Mouse (Mus musculus): ENCODE data around the gene Ehd4. TPM values are rescaled to one million over a fixed set of nuclear protein-coding genes. Genes with fewer than 3 reads are reported as not detected.
A peak's percentile ranks its signal among the peaks of the same experiment; 100 is the strongest.

The Ehd4 gene
- polyA plus RNA-seq, 1 experiment from 2014 or later = 59.7 TPM

DNA sequence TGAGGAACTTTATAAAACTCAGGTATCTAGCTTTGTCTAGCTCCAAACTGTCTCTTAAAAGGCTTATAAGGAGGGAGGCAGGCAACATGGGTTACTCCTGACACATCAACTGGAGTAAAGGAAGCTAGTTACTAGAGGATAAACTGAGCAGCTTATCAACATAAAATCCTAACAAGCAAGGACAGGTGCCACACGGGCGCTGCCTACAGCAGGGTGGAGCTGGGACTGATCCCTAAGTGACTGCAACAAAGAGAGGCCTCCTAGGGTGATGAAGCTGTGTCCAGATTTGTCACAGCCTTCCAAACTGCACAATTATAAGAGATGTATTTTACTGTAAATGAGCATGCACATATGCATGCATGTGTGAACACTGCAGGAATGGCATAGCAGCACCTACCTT lies 47.0 kb downstream of the Ehd4 start:
- 64% methylated on average over 2 of the region's 2 CpGs for WGBS
- Histone ChIP-seq H3K9me3 (replicated peaks) (no peaks in the 10 kb centered on the region), H3K9ac (no peak overlapping the region), H3K27ac (replicated peaks) (no peak overlapping the region), H3K4me3 (replicated peaks) (no peak overlapping the region), H3K27me3 (no peaks in the 10 kb centered on the region), H3K36me3 (no peaks in the 10 kb centered on the region), H3K4me1 (peaks cover 11% of the 10 kb centered on the region; the same call in 1 of the 2 replicates), H3K4me2 (replicated peaks) (no peak overlapping the region)
- no peak for ATAC-seq (ENCODE audit: insufficient number of reproducible peaks, low FRiP score, low TSS enrichment, low read depth)

DNA sequence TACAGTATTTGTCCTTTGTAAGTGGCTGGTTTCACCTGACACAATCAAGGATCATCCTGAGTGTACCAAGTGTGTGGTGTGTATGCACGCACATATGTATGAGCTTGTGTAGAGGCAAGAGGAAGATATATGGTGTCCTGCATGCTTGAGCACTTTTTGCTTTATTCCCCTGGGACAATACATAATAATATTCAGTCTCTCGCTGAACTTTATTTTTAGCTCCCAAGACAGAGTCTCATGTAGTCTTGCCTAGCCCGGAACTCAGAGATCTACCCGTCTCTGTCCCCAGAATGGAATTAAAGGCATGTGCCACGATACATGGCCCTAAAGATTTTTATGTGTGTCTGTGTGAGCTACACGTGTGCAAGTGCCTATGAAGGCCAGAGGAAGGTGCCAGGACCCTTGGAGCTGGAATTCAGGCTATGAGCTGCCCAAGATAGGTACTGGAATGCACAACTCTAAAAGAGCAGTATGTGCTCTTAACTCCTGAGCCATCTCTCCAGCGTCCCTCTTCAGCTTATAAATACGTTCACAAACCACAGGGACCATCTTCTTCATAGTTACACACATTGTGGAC lies 47.9 kb downstream of the Ehd4 start:
- no peaks in the 10 kb centered on the region for H3K27me3 ChIP-seq
- no peaks in the 10 kb centered on the region for H3K9me3 ChIP-seq (replicated peaks)
- 0 out of 2 replicates have a peak, but pooled peaks cover 3% of the 10 kb centered on the region for H3K36me3 ChIP-seq
- H3K9ac ChIP-seq = no peak overlapping the region
- H3K4me1 ChIP-seq = peaks cover 8% of the 10 kb centered on the region; the same call in 1 of the 2 replicates
- no peak for ATAC-seq (ENCODE audit: insufficient number of reproducible peaks, low FRiP score, low TSS enrichment, low read depth)
- no peak overlapping the region for H3K4me2 ChIP-seq (replicated peaks)
- H3K27ac ChIP-seq (replicated peaks) = no peak overlapping the region
- WGBS = 78% methylated on average over 8 of the region's 8 CpGs
- no peak overlapping the region for H3K4me3 ChIP-seq (replicated peaks)

DNA sequence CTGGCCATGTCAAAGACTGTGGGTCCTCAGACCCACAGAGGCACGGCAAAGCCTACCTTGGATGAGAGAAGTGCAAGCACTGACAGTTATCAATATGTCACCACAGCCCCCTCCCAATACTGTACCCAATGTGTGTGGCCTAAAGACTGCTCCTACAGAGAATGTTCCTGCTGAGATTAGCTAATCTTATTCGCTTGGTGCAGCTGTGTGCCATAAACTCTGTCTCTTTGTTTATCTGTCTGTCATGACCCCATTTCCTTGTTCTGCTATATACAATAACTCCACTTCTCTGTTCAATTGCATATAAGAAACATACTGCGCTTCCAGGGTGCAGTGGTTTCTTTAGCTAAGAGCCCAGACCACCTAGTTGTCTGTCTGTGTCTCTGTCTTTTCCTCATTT lies 48.5 kb downstream of the Ehd4 start:
- Histone ChIP-seq H3K4me1 (peaks cover 1% of the 10 kb centered on the region; the same call in 1 of the 2 replicates), H3K27ac (replicated peaks) (no peak overlapping the region), H3K36me3 (0 out of 2 replicates have a peak, but pooled peaks cover 3% of the 10 kb centered on the region), H3K9me3 (replicated peaks) (no peaks in the 10 kb centered on the region), H3K4me3 (replicated peaks) (no peak overlapping the region), H3K4me2 (replicated peaks) (no peak overlapping the region), H3K27me3 (no peaks in the 10 kb centered on the region), H3K9ac (no peak overlapping the region)
- WGBS = 76% methylated on average over 3 of the region's 3 CpGs
- ATAC-seq (ENCODE audit: insufficient number of reproducible peaks, low FRiP score, low TSS enrichment, low read depth) = no peak

DNA sequence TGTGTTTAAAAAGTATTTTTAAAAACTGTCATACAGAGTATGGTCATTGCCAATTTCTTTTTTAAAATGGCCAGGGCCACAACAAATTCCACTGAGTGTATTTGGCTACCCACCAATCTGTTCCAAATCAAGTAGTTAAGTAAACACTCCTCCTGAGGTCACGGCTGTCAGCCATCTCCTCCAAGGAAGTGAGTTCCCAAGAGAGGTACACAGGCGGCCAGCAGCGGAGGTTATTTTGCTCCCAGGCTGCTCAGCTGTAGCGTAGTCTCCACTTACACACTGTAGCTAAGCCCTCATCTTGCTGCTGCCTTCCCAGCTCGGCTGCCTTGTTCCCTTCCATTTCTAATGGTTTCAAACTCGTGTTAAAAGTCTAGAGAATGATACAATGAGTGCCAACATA lies 51.5 kb downstream of the Ehd4 start:
- Histone ChIP-seq H3K4me1 (0 out of 2 replicates have a peak, but pooled peaks cover 5% of the 10 kb centered on the region), H3K36me3 (0 out of 2 replicates have a peak, but pooled peaks cover 3% of the 10 kb centered on the region), H3K9me3 (replicated peaks) (no peaks in the 10 kb centered on the region), H3K27ac (replicated peaks) (no peak overlapping the region), H3K4me3 (replicated peaks) (no peak overlapping the region), H3K4me2 (replicated peaks) (no peak overlapping the region), H3K27me3 (no peaks in the 10 kb centered on the region), H3K9ac (no peak overlapping the region)
- WGBS = 23% methylated on average over 6 of the region's 6 CpGs
- ATAC-seq (ENCODE audit: insufficient number of reproducible peaks, low FRiP score, low TSS enrichment, low read depth) = 0 out of 2 replicates have a peak, but pooled peaks have one; percentile 43

DNA sequence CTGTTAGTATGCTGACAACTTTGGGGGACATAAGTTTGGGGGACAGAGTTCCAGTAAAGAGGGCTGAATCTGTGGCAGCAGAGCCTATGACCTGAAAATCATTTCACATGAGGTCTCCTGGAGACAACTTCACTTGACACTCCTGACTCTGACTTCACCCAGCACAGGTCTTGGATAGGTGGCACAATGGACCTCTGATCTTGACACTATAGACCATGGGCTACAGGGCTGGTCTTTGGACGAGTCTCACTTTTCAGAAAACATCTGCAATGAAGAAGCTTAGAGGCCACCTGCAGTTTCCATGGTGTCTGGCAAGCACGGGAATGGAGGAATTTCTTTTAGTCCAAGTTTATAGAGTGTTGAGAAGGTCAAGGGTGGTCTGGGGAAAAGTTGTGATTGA lies 52.0 kb downstream of the Ehd4 start:
- no peak overlapping the region for H3K9ac ChIP-seq
- no peak overlapping the region for H3K4me3 ChIP-seq (replicated peaks)
- no peak for ATAC-seq (ENCODE audit: insufficient number of reproducible peaks, low FRiP score, low TSS enrichment, low read depth)
- H3K9me3 ChIP-seq (replicated peaks) = no peaks in the 10 kb centered on the region
- no peak overlapping the region for H3K27ac ChIP-seq (replicated peaks)
- 0 out of 2 replicates have a peak, but pooled peaks cover 6% of the 10 kb centered on the region for H3K4me1 ChIP-seq
- no peak overlapping the region for H3K4me2 ChIP-seq (replicated peaks)
- WGBS = 49% methylated on average over 2 of the region's 2 CpGs
- 0 out of 2 replicates have a peak, but pooled peaks cover 3% of the 10 kb centered on the region for H3K36me3 ChIP-seq
- H3K27me3 ChIP-seq = no peaks in the 10 kb centered on the region

DNA sequence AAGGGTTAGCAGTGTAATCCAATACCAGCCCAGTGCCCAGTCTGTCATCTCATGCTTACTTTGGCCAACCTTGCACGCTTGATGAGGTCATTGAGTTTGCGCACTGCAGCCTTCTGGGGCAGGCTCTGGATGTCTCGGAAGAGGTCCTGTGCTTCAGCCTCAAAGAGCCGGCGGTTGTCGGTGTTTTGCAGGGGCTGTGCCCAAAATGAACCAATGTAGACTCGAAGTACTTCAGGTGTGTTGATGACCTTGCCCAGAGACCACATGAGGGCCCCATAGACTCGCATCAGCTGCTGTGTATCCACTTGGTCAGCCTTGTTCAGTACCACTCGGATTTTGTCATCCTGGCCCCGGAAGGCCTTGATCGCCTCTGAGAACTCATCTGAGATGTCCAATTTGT lies 52.4 kb downstream of the Ehd4 start:
- no peaks in the 10 kb centered on the region for H3K9me3 ChIP-seq (replicated peaks)
- no peak overlapping the region for H3K27ac ChIP-seq (replicated peaks)
- no peak overlapping the region for H3K9ac ChIP-seq
- ATAC-seq (ENCODE audit: insufficient number of reproducible peaks, low FRiP score, low TSS enrichment, low read depth) = no peak
- 0 out of 2 replicates have a peak, but pooled peaks cover 6% of the 10 kb centered on the region for H3K4me1 ChIP-seq
- no peaks in the 10 kb centered on the region for H3K27me3 ChIP-seq
- H3K4me3 ChIP-seq (replicated peaks) = no peak overlapping the region
- 0 out of 2 replicates have a peak, but pooled peaks cover 3% of the 10 kb centered on the region for H3K36me3 ChIP-seq
- H3K4me2 ChIP-seq (replicated peaks) = no peak overlapping the region
- 91% methylated on average over 11 of the region's 11 CpGs for WGBS

DNA sequence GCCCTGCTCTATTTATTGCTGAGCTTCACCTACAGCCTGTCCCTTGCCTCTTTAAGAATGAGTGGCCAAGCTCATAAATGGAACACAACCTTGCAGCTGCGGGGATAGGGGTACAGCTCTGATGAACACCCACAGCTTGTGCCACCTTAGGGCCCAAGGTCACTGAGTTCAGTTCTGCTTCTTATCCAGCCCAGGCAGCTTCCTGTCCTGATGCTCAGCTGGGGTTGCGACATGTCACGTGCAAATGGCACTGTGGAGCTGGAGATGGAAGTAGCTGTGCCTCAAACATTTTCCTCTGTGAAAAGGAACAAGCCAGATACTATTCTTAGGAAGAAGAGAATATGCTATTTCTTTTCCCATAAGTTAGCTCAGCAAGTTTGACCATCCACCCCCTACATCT lies 54.5 kb downstream of the Ehd4 start:
- 0 out of 2 replicates have a peak, but pooled peaks cover 3% of the 10 kb centered on the region for H3K36me3 ChIP-seq
- H3K27ac ChIP-seq (replicated peaks) = peak overlapping the region; percentile 49; the same call in 1 of the 2 replicates
- no peak overlapping the region for H3K9ac ChIP-seq
- no peaks in the 10 kb centered on the region for H3K9me3 ChIP-seq (replicated peaks)
- H3K27me3 ChIP-seq = no peaks in the 10 kb centered on the region
- no peak overlapping the region for H3K4me2 ChIP-seq (replicated peaks)
- no peak for ATAC-seq (ENCODE audit: insufficient number of reproducible peaks, low FRiP score, low TSS enrichment, low read depth)
- 71% methylated on average over 3 of the region's 3 CpGs for WGBS
- H3K4me3 ChIP-seq (replicated peaks) = no peak overlapping the region
- H3K4me1 ChIP-seq = 0 out of 2 replicates have a peak, but pooled peaks cover 6% of the 10 kb centered on the region

DNA sequence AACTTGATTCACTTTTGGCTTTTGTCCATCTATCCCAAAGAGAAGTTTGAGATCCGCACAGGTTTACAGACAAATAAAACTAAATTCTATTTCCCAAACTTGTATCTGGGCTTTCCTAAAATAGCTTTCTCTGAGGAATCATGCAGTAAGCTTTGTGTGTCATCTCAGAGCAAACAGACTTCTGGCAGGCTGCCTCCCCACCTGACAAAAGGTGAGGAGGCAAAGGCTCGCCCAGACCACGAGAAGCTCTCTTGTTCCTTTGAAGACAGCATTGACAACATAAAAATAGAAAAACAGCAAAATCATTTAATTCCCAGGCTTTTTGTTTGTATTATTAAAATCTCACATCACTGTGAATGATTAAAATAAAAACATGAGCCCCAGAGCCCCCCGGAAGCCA lies 55.1 kb downstream of the Ehd4 start:
- 70% methylated on average over 4 of the region's 4 CpGs for WGBS
- no peak overlapping the region for H3K4me2 ChIP-seq (replicated peaks)
- H3K4me3 ChIP-seq (replicated peaks) = no peak overlapping the region
- 0 out of 2 replicates have a peak, but pooled peaks cover 6% of the 10 kb centered on the region for H3K4me1 ChIP-seq
- 0 out of 2 replicates have a peak, but pooled peaks cover 3% of the 10 kb centered on the region for H3K36me3 ChIP-seq
- H3K9ac ChIP-seq = no peak overlapping the region
- H3K27me3 ChIP-seq = no peaks in the 10 kb centered on the region
- no peaks in the 10 kb centered on the region for H3K9me3 ChIP-seq (replicated peaks)
- peak overlapping the region; percentile 49; the same call in 1 of the 2 replicates for H3K27ac ChIP-seq (replicated peaks)
- no peak for ATAC-seq (ENCODE audit: insufficient number of reproducible peaks, low FRiP score, low TSS enrichment, low read depth)

DNA sequence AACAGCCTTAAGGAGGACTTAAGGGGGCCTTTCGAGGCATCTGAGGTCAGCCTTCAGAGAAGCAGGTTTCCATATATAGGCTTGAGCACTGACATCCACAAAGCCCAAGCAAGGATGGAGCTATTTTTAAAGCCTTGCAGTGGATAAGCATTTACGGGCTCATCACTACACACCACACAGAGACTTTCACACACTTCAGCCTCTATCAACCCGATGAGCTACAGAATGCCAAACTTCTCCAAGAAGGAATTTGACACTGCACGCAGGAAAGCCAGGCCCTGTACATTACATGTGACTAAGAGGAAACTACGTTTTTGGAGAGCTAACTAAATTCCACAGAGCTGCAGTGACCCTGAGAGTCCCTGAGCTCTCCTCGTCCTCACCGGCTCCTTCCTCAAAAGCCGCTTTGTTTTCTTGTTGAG lies 55.6 kb downstream of the Ehd4 start:
- Histone ChIP-seq H3K36me3 (0 out of 2 replicates have a peak, but pooled peaks cover 3% of the 10 kb centered on the region), H3K4me2 (replicated peaks) (no peak overlapping the region), H3K4me1 (0 out of 2 replicates have a peak, but pooled peaks cover 6% of the 10 kb centered on the region), H3K9ac (no peak overlapping the region), H3K27me3 (no peaks in the 10 kb centered on the region), H3K9me3 (replicated peaks) (no peaks in the 10 kb centered on the region), H3K4me3 (replicated peaks) (no peak overlapping the region), H3K27ac (replicated peaks) (peak overlapping the region; percentile 49)
- no peak for ATAC-seq (ENCODE audit: insufficient number of reproducible peaks, low FRiP score, low TSS enrichment, low read depth)
- WGBS = 33% methylated on average over 8 of the region's 8 CpGs

DNA sequence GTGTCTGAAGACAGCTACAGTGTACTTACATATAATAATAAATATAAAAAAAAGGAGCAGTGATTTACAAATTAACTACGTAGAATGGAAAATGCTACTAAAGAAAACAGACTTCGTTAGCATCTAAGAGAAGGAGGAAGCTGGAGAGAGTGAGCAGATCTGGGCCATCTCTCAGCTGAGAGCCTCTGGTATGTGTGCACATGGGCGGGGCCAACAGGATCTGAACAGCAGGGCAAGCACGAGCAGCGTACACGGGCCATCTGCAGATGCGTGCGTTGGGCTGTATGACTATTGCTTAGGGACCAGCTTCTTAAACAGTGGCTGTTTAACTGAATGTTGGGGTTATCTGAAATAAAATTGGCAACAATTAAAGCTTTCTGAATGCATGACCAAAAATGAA lies 56.5 kb downstream of the Ehd4 start:
- 66% methylated on average over 8 of the region's 8 CpGs for WGBS
- Histone ChIP-seq H3K4me3 (replicated peaks) (no peak overlapping the region), H3K27me3 (no peaks in the 10 kb centered on the region), H3K4me1 (0 out of 2 replicates have a peak, but pooled peaks cover 6% of the 10 kb centered on the region), H3K27ac (replicated peaks) (no peak overlapping the region; the same call in 1 of the 2 replicates), H3K4me2 (replicated peaks) (no peak overlapping the region), H3K9ac (no peak overlapping the region), H3K9me3 (replicated peaks) (no peaks in the 10 kb centered on the region), H3K36me3 (peaks cover 3% of the 10 kb centered on the region; the same call in 1 of the 2 replicates)
- ATAC-seq (ENCODE audit: insufficient number of reproducible peaks, low FRiP score, low TSS enrichment, low read depth) = no peak

DNA sequence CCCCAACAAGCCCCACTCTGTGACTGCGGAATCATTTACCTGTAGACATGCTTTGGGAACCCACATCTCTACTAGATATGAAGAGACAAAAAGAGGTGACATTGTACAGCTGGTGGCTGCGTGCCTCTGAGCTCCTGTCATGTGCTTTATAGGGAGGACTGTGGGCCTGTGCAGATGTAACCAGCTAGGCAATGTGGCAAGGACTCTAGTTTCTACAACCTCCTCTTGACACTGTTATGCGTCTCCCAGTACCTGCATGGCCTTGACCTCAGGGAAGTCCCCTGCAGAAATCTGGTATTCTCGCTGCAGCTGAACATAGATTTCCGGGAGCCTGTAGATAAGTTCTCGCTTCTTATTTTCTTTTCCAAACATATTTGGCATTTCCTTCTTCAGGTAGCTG lies 57.7 kb downstream of the Ehd4 start:
- Histone ChIP-seq H3K9me3 (replicated peaks) (no peaks in the 10 kb centered on the region), H3K27ac (replicated peaks) (no peak overlapping the region), H3K4me1 (0 out of 2 replicates have a peak, but pooled peaks cover 6% of the 10 kb centered on the region), H3K4me2 (replicated peaks) (no peak overlapping the region), H3K27me3 (no peaks in the 10 kb centered on the region), H3K4me3 (replicated peaks) (no peak overlapping the region), H3K36me3 (peaks cover under 1% of the 10 kb centered on the region; the same call in 1 of the 2 replicates), H3K9ac (no peak overlapping the region)
- ATAC-seq (ENCODE audit: insufficient number of reproducible peaks, low FRiP score, low TSS enrichment, low read depth) = no peak
- 89% methylated on average over 6 of the region's 6 CpGs for WGBS

Data from embryonic facial prominence, embryonic 15.5 days (tissue).